Mouse (Mus musculus): ENCODE measurements at regions not wholly inside any gene's neighbourhood (a gene's known extent, or its start where the extent isn't known, plus 50 kb on each side); places are given as distances from the start of the nearest gene placed in this dataset.

DNA sequence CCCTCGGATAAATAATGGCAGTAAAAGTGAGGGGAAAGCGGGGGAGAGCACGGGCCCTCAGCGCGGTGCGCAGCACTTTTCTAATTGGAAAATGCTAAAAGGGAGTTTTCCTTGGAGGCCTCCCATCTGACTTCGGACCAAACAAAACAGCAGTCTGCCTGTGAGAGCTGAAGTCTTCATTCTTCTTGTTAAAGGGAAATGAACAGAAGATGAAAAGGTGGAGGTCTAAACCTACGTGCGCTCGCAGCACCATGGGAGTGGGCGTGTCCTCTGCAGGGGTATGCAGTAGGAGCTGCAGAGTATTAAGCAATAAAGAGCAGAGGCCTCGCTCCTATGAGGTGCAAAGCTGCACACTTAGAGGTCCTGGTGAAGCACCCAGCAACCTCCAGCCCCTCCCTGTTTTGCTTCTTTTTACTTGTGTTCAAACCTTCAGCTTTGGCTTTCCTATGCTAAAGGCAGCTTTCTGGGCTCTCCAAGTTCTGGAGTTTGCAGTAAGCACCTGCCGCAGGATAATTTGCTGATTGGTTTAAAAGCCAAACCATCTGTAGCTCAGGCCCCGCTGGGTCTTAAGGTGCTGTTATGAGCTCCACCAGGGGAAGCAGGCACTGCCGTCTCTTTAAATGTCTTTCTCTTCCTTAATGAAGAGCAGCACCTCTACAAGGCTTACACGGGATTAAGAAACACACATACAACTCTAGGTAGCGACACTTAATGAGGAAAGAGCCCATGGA is 253.9 kb upstream of the Runx1 start:
- H3K27ac ChIP-seq (ENCODE audit: low read depth) = no peak overlapping the region
- no peak for TF ChIP-seq EP300 (IDR thresholded peaks at IDR 0.05; ENCODE audit: low read depth)
- TF ChIP-seq CTCF (IDR thresholded peaks at IDR 0.05; ENCODE audit: low read depth) = no peak
- H3K9me3 ChIP-seq (ENCODE audit: low read length) = no peaks in the 10 kb centered on the region
- H3K27me3 ChIP-seq (ENCODE audit: insufficient read depth, low read length) = no peaks in the 10 kb centered on the region
- no peaks in the 10 kb centered on the region for H3K36me3 ChIP-seq (replicated peaks; ENCODE audit: insufficient read depth, low read length)
- 64% methylated on average over 17 of the region's 17 CpGs for WGBS (ENCODE audit: insufficient replicate concordance)
- 0 out of 2 replicates have a peak overlapping the region, but pooled peaks have one; percentile 1 for H3K4me2 ChIP-seq (ENCODE audit: low read depth, low read length)
- no peak overlapping the region for H3K9ac ChIP-seq (replicated peaks)
- H3K4me3 ChIP-seq (ENCODE audit: low read depth, low read length) = no peak overlapping the region
- H3K4me1 ChIP-seq (ENCODE audit: insufficient read depth) = no peaks in the 10 kb centered on the region
- ATAC-seq (no peak), DNase-seq (no peak)

DNA sequence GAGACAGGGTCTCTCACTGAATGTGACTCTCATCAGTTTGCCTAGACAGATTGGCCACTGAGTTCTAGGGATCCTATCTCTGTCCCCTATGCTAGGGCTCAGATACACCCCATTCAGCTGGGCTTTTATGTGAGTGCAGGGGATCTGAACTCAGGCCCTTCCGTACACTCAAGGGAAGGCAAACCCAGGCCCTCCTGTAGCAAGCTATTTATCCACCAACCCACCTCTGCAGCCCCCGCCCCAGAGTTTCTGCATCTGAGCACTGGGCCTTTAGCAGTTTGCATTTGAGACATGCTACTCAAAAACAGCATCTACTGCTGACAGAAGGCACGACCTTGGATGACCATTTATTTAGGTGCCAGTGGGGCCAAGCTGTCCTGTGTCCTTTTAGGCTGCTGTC is 253.0 kb upstream of the Runx1 start:
- TF ChIP-seq CTCF (IDR thresholded peaks at IDR 0.05; ENCODE audit: low read depth) = no peak
- H3K27me3 ChIP-seq (ENCODE audit: insufficient read depth, low read length) = no peaks in the 10 kb centered on the region
- no peak for DNase-seq
- H3K4me1 ChIP-seq (ENCODE audit: insufficient read depth) = no peaks in the 10 kb centered on the region
- H3K36me3 ChIP-seq (replicated peaks; ENCODE audit: insufficient read depth, low read length) = no peaks in the 10 kb centered on the region
- no peak overlapping the region for H3K27ac ChIP-seq (ENCODE audit: low read depth)
- 66% methylated on average over 3 of the region's 3 CpGs for WGBS (ENCODE audit: insufficient replicate concordance)
- H3K9me3 ChIP-seq (ENCODE audit: low read length) = no peaks in the 10 kb centered on the region
- ATAC-seq = no peak
- no peak overlapping the region for H3K9ac ChIP-seq (replicated peaks)
- no peak overlapping the region for H3K4me3 ChIP-seq (ENCODE audit: low read depth, low read length)
- no peak overlapping the region for H3K4me2 ChIP-seq (ENCODE audit: low read depth, low read length)

DNA sequence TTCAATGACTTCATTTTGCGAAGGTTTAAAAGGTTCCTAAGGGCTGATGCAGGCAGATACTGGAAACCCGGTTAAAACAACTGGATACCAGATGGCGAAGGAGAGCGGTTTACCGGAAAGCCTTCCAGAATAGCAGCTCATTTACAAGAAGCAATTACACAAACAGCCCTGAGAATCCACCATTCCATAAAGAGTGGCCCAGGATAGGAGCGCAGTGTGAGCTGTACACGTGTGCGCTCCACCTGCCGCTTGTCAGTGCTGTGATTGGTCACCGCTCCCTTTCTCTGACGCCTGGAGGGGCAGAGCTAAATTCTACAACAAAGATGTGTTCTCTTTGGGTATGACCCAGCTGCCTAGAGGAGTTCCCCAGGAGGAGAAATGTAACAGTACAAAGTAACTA is 249.5 kb upstream of the Runx1 start:
- Histone ChIP-seq H3K9me3 (ENCODE audit: low read length) (no peaks in the 10 kb centered on the region), H3K9ac (replicated peaks) (no peak overlapping the region), H3K27ac (ENCODE audit: low read depth) (no peak overlapping the region), H3K36me3 (replicated peaks; ENCODE audit: insufficient read depth, low read length) (no peaks in the 10 kb centered on the region), H3K4me1 (ENCODE audit: insufficient read depth) (no peaks in the 10 kb centered on the region), H3K27me3 (ENCODE audit: insufficient read depth, low read length) (no peaks in the 10 kb centered on the region), H3K4me3 (ENCODE audit: low read depth, low read length) (no peak overlapping the region), H3K4me2 (ENCODE audit: low read depth, low read length) (no peak overlapping the region)
- 89% methylated on average over 11 of the region's 11 CpGs for WGBS (ENCODE audit: insufficient replicate concordance)
- TF ChIP-seq CTCF (IDR thresholded peaks at IDR 0.05; ENCODE audit: low read depth) (no peak), EP300 (IDR thresholded peaks at IDR 0.05; ENCODE audit: low read depth) (no peak)
- ATAC-seq (no peak), DNase-seq (no peak)

DNA sequence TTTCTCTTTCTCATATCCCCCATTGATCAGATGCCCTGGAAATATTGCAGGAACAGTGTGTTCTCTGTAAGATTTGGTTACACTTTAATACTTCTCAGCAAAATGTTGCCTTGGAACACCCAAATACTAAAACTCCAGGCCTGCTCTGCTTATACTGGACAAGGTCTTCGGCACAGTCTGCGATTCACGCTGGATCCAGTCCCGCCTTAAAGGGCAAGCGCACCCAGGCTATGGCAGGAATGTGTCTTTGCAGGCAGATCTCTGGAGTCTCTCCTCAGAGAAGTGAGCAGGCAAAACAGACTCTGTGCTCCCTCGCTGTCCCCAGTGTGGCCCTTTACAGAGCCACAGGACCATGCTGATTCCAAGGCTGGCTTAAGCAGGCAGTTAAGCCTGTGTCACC is 246.2 kb upstream of the Runx1 start:
- DNase-seq = no peak
- Histone ChIP-seq H3K27me3 (ENCODE audit: insufficient read depth, low read length) (no peaks in the 10 kb centered on the region), H3K4me3 (ENCODE audit: low read depth, low read length) (no peak overlapping the region), H3K27ac (ENCODE audit: low read depth) (0 out of 2 replicates have a peak overlapping the region, but pooled peaks have one; percentile 13), H3K9ac (replicated peaks) (no peak overlapping the region), H3K4me2 (ENCODE audit: low read depth, low read length) (no peak overlapping the region), H3K9me3 (ENCODE audit: low read length) (no peaks in the 10 kb centered on the region), H3K4me1 (ENCODE audit: insufficient read depth) (no peaks in the 10 kb centered on the region), H3K36me3 (replicated peaks; ENCODE audit: insufficient read depth, low read length) (no peaks in the 10 kb centered on the region)
- WGBS (ENCODE audit: insufficient replicate concordance) = 50% methylated on average over 6 of the region's 6 CpGs
- no peak for TF ChIP-seq EP300 (IDR thresholded peaks at IDR 0.05; ENCODE audit: low read depth)
- TF ChIP-seq CTCF (IDR thresholded peaks at IDR 0.05; ENCODE audit: low read depth) = no peak
- no peak for ATAC-seq

DNA sequence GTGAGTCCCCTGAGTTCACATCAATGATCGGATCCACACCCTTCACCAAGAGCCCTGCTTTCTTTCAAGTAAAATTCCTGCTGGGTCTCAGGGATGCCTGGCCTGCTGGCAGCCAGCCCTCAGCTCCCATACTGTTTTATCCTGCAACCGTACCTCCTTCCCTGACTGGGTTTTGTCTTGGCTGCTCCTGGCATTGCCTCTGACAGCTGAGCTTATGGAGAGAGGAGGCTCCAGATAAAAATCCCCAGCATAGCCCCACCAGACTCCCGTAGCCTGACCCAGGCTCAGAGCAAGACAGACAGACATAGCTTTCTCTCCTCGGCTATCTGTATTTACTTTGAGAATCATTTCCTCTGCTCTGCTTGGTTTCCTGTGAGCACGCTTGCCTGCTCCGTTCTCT is 245.8 kb upstream of the Runx1 start:
- Histone ChIP-seq H3K27ac (ENCODE audit: low read depth) (peak overlapping the region; percentile 42; the same call in 1 of the 2 replicates), H3K27me3 (ENCODE audit: insufficient read depth, low read length) (no peaks in the 10 kb centered on the region), H3K4me2 (ENCODE audit: low read depth, low read length) (no peak overlapping the region), H3K4me3 (ENCODE audit: low read depth, low read length) (no peak overlapping the region), H3K36me3 (replicated peaks; ENCODE audit: insufficient read depth, low read length) (no peaks in the 10 kb centered on the region), H3K9ac (replicated peaks) (no peak overlapping the region), H3K9me3 (ENCODE audit: low read length) (no peaks in the 10 kb centered on the region), H3K4me1 (ENCODE audit: insufficient read depth) (no peaks in the 10 kb centered on the region)
- no peak for TF ChIP-seq CTCF (IDR thresholded peaks at IDR 0.05; ENCODE audit: low read depth)
- no peak for TF ChIP-seq EP300 (IDR thresholded peaks at IDR 0.05; ENCODE audit: low read depth)
- WGBS (ENCODE audit: insufficient replicate concordance) = 41% methylated on average over 6 of the region's 6 CpGs
- DNase-seq = no peak
- no peak for ATAC-seq

DNA sequence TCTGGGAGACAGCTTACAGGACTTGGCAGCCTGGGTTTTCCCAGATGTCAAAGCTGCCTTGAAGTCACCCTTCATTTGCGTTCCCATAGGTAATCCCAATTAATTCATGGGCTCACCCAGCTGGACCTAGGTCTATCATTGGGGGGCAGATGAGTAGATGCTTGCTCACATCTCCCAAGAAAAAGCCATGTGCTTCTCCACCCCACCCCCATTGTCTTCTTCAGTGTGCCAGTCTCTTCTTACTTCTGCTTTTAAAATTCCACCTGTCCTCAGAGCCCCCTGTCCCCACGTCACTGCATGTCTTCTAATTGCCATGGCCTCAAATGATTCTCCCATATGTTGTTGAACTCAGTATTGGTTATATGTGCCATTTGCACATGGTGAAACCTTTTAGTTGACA is 240.9 kb upstream of the Runx1 start:
- Histone ChIP-seq H3K9me3 (ENCODE audit: low read length) (no peaks in the 10 kb centered on the region), H3K4me2 (ENCODE audit: low read depth, low read length) (no peak overlapping the region), H3K4me3 (ENCODE audit: low read depth, low read length) (no peak overlapping the region), H3K36me3 (replicated peaks; ENCODE audit: insufficient read depth, low read length) (no peaks in the 10 kb centered on the region), H3K9ac (replicated peaks) (no peak overlapping the region), H3K27me3 (ENCODE audit: insufficient read depth, low read length) (no peaks in the 10 kb centered on the region), H3K27ac (ENCODE audit: low read depth) (no peak overlapping the region), H3K4me1 (ENCODE audit: insufficient read depth) (no peaks in the 10 kb centered on the region)
- no peak for TF ChIP-seq EP300 (IDR thresholded peaks at IDR 0.05; ENCODE audit: low read depth)
- no peak for TF ChIP-seq CTCF (IDR thresholded peaks at IDR 0.05; ENCODE audit: low read depth)
- 76% methylated on average over 2 of the region's 2 CpGs for WGBS (ENCODE audit: insufficient replicate concordance)
- ATAC-seq = no peak
- no peak for DNase-seq
